Mouse (Mus musculus): ENCODE measurements around the gene Trpm7.

DNA sequence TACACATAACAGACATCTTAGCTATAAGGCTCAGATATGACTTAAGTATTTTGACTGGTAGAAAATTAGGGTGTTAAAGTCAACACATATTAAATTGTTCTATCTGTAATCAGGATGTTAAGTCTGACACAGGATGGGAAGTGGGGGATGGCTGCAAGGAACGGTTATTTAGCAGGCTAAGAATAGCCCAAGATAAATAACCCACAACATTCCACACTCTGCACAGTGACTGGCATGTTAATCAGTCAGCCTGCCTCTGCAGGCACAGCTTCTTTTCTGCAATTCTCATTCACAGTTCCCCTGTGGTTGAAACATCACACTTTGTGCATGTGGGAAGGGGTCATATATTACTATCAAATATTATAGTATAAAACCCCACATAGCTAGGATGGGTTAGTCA, 60.2 kb downstream of the Trpm7 start:
- TF ChIP-seq CHD2 (IDR thresholded peaks at IDR 0.05; ENCODE audit: low read length) = no peak
- TF ChIP-seq POLR2A (IDR thresholded peaks at IDR 0.05; ENCODE audit: control insufficient read depth in 1 of 2, insufficient read depth in 1 of 2, low read depth in 1 of 2, low read length in 2 of 2, poor library complexity in 1 of 2) = no peak
- no peak for TF ChIP-seq KAT2A (conservative IDR thresholded peaks at IDR 0.05; ENCODE audit: low read depth, low read length)
- TF ChIP-seq CTCF (IDR thresholded peaks at IDR 0.05 in 2 of 3, conservative IDR thresholded peaks at IDR 0.05 in 1 of 3; ENCODE audit: control insufficient read depth in 1 of 3, insufficient read depth in 1 of 3, low read depth in 2 of 3, low read length in 3 of 3, poor library complexity in 1 of 3, severe bottlenecking in 1 of 3) = no peak
- TF ChIP-seq GATA1 (IDR thresholded peaks at IDR 0.05; ENCODE audit: low read depth, low read length) = peak; percentile 57
- TF ChIP-seq NELFE (IDR thresholded peaks at IDR 0.05; ENCODE audit: low read depth, low read length) = no peak
- no peak for TF ChIP-seq MYC (IDR thresholded peaks at IDR 0.05; ENCODE audit: low read depth, low read length)
- TF ChIP-seq NRF1 (IDR thresholded peaks at IDR 0.05; ENCODE audit: insufficient read depth, low read depth, low read length, poor library complexity, severe bottlenecking) = no peak
- TF ChIP-seq ZMIZ1 (IDR thresholded peaks at IDR 0.05; ENCODE audit: low read depth, low read length) = peak; percentile 38; the same call in 1 of the 2 replicates
- no peak for TF ChIP-seq USF1 (IDR thresholded peaks at IDR 0.05; ENCODE audit: low read depth, low read length)
- TF ChIP-seq EP300 (IDR thresholded peaks at IDR 0.05; ENCODE audit: low read depth in 1 of 2, low read length in 2 of 2) = peak; percentile 82 to 89
- no peak for TF ChIP-seq ZNF384 (IDR thresholded peaks at IDR 0.05; ENCODE audit: low read depth, low read length)
- TF ChIP-seq POLR2AphosphoS2 (IDR thresholded peaks at IDR 0.05; ENCODE audit: low read length) = no peak

Measured in MEL (cell line).